Mouse (Mus musculus): ENCODE data around the gene Tgfb3. TPM values are rescaled to one million over a fixed set of nuclear protein-coding genes. Genes with fewer than 3 reads are reported as not detected.

Gene Tgfb3
- 12.4 and 14.7 TPM in 2 replicates for polyA plus RNA-seq (2014; fragmentation: Nextera tagmentation; extraction: Ambion mirVana)

DNA sequence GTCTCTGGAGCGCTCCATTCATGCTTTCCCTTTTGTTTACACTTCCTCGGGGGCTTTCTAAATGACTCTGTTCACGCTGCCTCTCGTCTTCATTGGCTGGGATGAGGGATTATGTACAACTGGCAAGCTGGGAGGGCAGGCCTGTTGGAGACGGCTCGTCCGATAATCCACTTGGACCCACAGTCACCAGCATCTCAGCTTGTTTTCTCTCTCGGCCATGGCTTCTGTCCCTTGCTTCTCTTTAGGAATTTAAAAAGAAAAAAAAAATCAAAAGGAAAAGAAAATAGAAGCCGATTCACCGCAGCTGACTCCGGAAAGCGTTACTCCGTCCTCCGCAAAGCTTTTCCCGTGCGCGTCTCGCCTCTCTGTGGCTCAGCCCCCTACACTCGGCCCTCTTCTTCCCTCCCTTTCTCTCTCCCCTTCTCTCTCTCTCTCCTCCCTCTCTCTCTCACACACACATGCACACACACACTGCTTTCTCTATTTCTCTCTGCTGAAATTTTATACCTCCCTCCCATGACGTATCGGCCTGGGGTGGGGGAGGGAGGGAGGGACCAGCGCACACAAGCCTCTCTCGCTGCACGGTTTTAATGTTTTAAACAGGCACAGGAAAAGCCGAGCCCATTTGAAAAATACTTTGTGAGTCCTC is at the start of gene Tgfb3:
Gene Tgfb3 (minus strand): TSS at position 489 of the 649 bp plus-strand sequence.
- DNase-seq (ENCODE audit: low spot score) (peak; percentile 70), ATAC-seq (replicated peaks; ENCODE audit: low FRiP score) (peak; percentile 53)
- Histone ChIP-seq H3K27ac (ENCODE audit: low read depth, low read length) (peak within 1 kb of the TSS; percentile 48), H3K27me3 (replicated peaks; ENCODE audit: control insufficient read depth, insufficient read depth, low read length) (peaks cover 37% of the 10 kb centered on the region), H3K9me3 (ENCODE audit: control insufficient read depth, low read length) (no peaks in the 10 kb centered on the region), H3K36me3 (ENCODE audit: control insufficient read depth, insufficient read depth, low read length) (no peaks in the 10 kb centered on the region), H3K4me2 (peak within 1 kb of the TSS; percentile 82), H3K4me3 (ENCODE audit: low read depth, low read length) (peak within 1 kb of the TSS; percentile 59), H3K9ac (ENCODE audit: low read depth, low read length) (peak within 1 kb of the TSS; percentile 59), H3K4me1 (replicated peaks; ENCODE audit: control insufficient read depth, insufficient read depth, low read length) (peaks cover 6% of the 10 kb centered on the region; the same call in 1 of the 2 replicates)
- WGBS = 1% methylated on average over 25 of the region's 25 CpGs

DNA sequence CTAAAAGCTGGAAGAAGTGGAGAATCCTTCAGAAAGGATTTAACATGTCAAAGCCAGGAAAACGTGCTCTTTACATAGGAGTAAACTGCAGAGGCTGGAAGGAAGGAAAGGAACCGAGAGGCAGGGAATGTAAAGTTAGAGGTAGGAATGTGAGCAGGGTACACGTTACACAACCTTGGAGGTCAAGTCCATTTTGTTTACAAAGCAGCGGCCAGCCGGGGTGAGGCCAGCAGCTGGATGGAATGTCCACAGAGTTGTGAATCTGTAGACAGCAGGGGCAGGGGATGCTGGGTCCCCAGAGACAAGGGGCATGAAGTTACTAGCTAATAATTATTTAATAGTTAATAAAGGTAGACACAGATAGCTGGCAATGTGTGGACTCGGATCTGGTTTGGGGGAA is 49.3 kb upstream of the Tgfb3 start:
- Histone ChIP-seq H3K27me3 (replicated peaks; ENCODE audit: control insufficient read depth, insufficient read depth, low read length) (no peaks in the 10 kb centered on the region), H3K36me3 (ENCODE audit: control insufficient read depth, insufficient read depth, low read length) (no peaks in the 10 kb centered on the region), H3K4me3 (ENCODE audit: low read depth, low read length) (no peak overlapping the region), H3K9me3 (ENCODE audit: control insufficient read depth, low read length) (no peaks in the 10 kb centered on the region), H3K9ac (ENCODE audit: low read depth, low read length) (no peak overlapping the region), H3K4me2 (no peak overlapping the region), H3K4me1 (replicated peaks; ENCODE audit: control insufficient read depth, insufficient read depth, low read length) (no peaks in the 10 kb centered on the region), H3K27ac (ENCODE audit: low read depth, low read length) (no peak overlapping the region)
- DNase-seq (ENCODE audit: low spot score) (no peak), ATAC-seq (replicated peaks; ENCODE audit: low FRiP score) (no peak)
- 52% methylated on average over 6 of the region's 6 CpGs for WGBS

DNA sequence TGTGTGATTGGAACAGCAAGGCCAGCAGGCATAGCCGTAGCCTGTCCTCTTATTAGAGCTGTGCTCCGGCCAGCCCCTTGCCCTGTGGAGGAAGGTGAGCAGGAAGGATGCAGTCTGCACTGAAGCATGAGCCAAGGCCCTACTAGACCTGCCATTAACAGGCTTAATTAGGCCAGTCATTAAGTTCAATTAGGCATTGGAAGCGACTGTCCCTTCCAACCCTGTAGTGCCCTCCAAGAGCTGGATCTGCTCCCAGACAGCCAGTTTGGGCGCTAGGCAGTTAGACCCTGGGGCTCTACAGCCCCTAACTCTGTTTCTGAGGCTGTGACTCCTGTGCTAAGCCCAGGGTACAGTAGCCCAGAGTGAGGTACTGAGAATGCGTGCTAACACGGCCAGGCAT is 45.2 kb upstream of the Tgfb3 start:
- Histone ChIP-seq H3K27me3 (replicated peaks; ENCODE audit: control insufficient read depth, insufficient read depth, low read length) (no peaks in the 10 kb centered on the region), H3K9me3 (ENCODE audit: control insufficient read depth, low read length) (no peaks in the 10 kb centered on the region), H3K4me2 (no peak overlapping the region), H3K9ac (ENCODE audit: low read depth, low read length) (no peak overlapping the region), H3K27ac (ENCODE audit: low read depth, low read length) (no peak overlapping the region), H3K4me3 (ENCODE audit: low read depth, low read length) (no peak overlapping the region), H3K36me3 (ENCODE audit: control insufficient read depth, insufficient read depth, low read length) (no peaks in the 10 kb centered on the region), H3K4me1 (replicated peaks; ENCODE audit: control insufficient read depth, insufficient read depth, low read length) (no peaks in the 10 kb centered on the region)
- DNase-seq (ENCODE audit: low spot score) (no peak), ATAC-seq (replicated peaks; ENCODE audit: low FRiP score) (no peak)
- 74% methylated on average over 6 of the region's 6 CpGs for WGBS

DNA sequence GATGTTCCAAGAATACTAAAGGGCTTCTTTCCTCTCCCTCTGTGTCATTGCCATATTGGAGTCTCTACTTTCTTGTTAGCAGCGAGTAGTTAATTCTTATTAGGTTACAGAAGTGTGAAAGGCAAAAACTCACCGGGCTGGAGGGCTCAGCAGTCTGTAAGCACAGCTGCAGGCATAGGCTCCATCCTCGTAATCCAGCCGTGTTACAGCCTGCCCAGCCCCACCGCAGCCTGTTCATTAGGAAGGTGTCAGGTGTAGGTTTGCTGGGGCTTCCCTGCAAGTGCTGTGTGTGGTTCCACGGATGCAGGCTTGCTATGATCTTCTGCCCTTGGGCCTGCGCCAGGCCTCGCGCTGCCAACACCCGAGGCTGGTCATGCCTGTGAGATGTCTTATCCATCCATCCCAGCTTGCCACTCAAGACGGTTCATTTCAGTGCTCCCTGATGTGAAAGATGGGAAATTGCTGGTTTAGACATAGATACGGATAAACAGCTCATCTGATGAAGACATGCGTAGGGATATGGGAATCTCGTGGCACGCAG is 37.5 kb upstream of the Tgfb3 start:
- no peaks in the 10 kb centered on the region for H3K27me3 ChIP-seq (replicated peaks; ENCODE audit: control insufficient read depth, insufficient read depth, low read length)
- ATAC-seq (replicated peaks; ENCODE audit: low FRiP score) (no peak), DNase-seq (ENCODE audit: low spot score) (no peak)
- H3K4me1 ChIP-seq (replicated peaks; ENCODE audit: control insufficient read depth, insufficient read depth, low read length) = no peaks in the 10 kb centered on the region
- no peak overlapping the region for H3K27ac ChIP-seq (ENCODE audit: low read depth, low read length)
- WGBS = 82% methylated on average over 15 of the region's 15 CpGs
- H3K36me3 ChIP-seq (ENCODE audit: control insufficient read depth, insufficient read depth, low read length) = no peaks in the 10 kb centered on the region
- no peak overlapping the region for H3K4me2 ChIP-seq
- H3K9me3 ChIP-seq (ENCODE audit: control insufficient read depth, low read length) = no peaks in the 10 kb centered on the region
- H3K9ac ChIP-seq (ENCODE audit: low read depth, low read length) = no peak overlapping the region
- H3K4me3 ChIP-seq (ENCODE audit: low read depth, low read length) = no peak overlapping the region

DNA sequence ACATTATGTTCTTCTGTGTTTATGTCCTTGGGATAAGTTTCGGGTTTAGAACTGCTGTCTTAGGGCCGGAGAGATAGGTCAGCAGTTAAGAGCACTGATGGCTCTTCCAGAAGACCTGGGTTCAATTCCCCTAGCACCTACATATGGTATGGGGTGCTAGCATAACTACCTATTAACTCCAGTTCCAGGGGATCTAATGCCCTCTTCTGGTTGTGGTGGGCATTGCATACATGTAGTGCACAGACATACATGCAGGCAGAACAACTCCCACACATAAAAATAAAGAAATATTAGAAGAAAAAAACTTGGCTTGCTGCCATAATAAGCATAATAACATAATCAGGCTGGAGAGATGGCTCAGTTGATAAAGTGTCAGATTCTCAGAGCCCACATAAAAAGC is 31.8 kb upstream of the Tgfb3 start:
- Histone ChIP-seq H3K36me3 (ENCODE audit: control insufficient read depth, insufficient read depth, low read length) (no peaks in the 10 kb centered on the region), H3K9me3 (ENCODE audit: control insufficient read depth, low read length) (no peaks in the 10 kb centered on the region), H3K4me3 (ENCODE audit: low read depth, low read length) (no peak overlapping the region), H3K4me1 (replicated peaks; ENCODE audit: control insufficient read depth, insufficient read depth, low read length) (no peaks in the 10 kb centered on the region), H3K4me2 (no peak overlapping the region), H3K27me3 (replicated peaks; ENCODE audit: control insufficient read depth, insufficient read depth, low read length) (no peaks in the 10 kb centered on the region), H3K27ac (ENCODE audit: low read depth, low read length) (no peak overlapping the region), H3K9ac (ENCODE audit: low read depth, low read length) (no peak overlapping the region)
- 81% methylated on average over 2 of the region's 2 CpGs for WGBS
- DNase-seq (ENCODE audit: low spot score) (no peak), ATAC-seq (replicated peaks; ENCODE audit: low FRiP score) (no peak)

DNA sequence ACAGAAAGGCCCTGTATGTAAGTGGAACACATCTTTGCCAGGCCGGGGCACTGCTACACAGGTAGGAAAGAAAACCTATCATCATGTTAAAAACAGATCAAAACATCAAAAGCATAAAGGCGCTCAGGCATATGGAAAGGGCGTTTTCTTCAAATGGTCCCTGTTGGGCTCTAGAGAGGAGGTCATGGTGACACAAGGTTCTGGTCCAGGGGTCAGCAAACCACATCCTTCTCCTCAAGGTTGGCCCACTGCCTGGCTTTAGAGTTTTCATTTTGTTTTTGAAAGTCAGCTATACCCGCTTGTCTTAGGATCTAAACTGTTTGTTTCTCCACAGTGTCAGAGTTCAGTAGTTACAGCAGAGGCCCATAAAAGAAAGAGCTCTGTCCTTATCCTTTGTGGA is 30.7 kb upstream of the Tgfb3 start:
- no peaks in the 10 kb centered on the region for H3K4me1 ChIP-seq (replicated peaks; ENCODE audit: control insufficient read depth, insufficient read depth, low read length)
- H3K27ac ChIP-seq (ENCODE audit: low read depth, low read length) = no peak overlapping the region
- DNase-seq (ENCODE audit: low spot score) (no peak), ATAC-seq (replicated peaks; ENCODE audit: low FRiP score) (no peak)
- no peaks in the 10 kb centered on the region for H3K36me3 ChIP-seq (ENCODE audit: control insufficient read depth, insufficient read depth, low read length)
- no peak overlapping the region for H3K4me3 ChIP-seq (ENCODE audit: low read depth, low read length)
- H3K9me3 ChIP-seq (ENCODE audit: control insufficient read depth, low read length) = no peaks in the 10 kb centered on the region
- H3K4me2 ChIP-seq = no peak overlapping the region
- no peaks in the 10 kb centered on the region for H3K27me3 ChIP-seq (replicated peaks; ENCODE audit: control insufficient read depth, insufficient read depth, low read length)
- H3K9ac ChIP-seq (ENCODE audit: low read depth, low read length) = no peak overlapping the region
- WGBS = 78% methylated on average over 4 of the region's 4 CpGs

DNA sequence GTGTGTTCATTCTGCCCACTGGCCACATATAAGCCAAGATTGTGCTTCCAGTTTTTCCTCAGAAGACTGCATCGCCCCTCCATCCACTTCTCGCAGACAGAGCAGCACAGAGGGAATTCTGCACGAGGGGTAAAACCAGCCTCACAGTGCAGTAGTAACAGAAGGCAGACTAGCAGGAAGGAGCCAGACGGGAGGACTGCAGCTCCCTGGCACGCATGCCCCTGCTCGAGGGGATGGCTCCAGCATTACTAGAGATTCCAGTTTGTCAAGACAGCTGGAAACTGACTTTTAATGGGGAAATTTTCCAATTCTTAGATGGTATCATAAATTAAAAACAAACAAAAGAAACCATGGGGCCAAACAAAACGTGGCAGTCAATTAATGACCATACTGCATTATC is 28.8 kb upstream of the Tgfb3 start:
- no peak overlapping the region for H3K9ac ChIP-seq (ENCODE audit: low read depth, low read length)
- WGBS = 75% methylated on average over 7 of the region's 7 CpGs
- no peaks in the 10 kb centered on the region for H3K9me3 ChIP-seq (ENCODE audit: control insufficient read depth, low read length)
- no peak overlapping the region for H3K4me3 ChIP-seq (ENCODE audit: low read depth, low read length)
- no peak overlapping the region for H3K27ac ChIP-seq (ENCODE audit: low read depth, low read length)
- H3K36me3 ChIP-seq (ENCODE audit: control insufficient read depth, insufficient read depth, low read length) = no peaks in the 10 kb centered on the region
- 0 out of 2 replicates have a peak, but pooled peaks cover 2% of the 10 kb centered on the region for H3K4me1 ChIP-seq (replicated peaks; ENCODE audit: control insufficient read depth, insufficient read depth, low read length)
- H3K4me2 ChIP-seq = no peak overlapping the region
- ATAC-seq (replicated peaks; ENCODE audit: low FRiP score) (no peak), DNase-seq (ENCODE audit: low spot score) (no peak)
- no peaks in the 10 kb centered on the region for H3K27me3 ChIP-seq (replicated peaks; ENCODE audit: control insufficient read depth, insufficient read depth, low read length)

DNA sequence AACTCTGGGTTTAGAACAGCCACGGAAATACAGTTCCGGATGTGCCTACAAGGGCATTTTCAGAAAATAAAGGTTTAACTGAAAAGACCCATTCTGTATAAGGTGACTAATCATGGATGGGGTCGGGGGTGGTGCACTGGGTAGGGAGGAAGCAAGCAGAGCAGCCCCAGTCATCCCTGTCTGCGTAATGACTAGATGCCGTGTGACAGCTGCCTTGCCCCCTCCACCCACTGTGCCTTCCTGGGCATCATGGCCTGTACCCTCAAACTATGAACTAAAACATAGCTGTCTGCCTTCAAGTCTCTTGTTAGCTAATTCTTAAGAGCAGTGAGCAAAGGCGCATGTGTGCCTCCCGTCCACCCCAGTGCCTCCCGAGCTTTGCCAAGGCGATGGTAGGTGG is 27.2 kb upstream of the Tgfb3 start:
- H3K4me3 ChIP-seq (ENCODE audit: low read depth, low read length) = no peak overlapping the region

DNA sequence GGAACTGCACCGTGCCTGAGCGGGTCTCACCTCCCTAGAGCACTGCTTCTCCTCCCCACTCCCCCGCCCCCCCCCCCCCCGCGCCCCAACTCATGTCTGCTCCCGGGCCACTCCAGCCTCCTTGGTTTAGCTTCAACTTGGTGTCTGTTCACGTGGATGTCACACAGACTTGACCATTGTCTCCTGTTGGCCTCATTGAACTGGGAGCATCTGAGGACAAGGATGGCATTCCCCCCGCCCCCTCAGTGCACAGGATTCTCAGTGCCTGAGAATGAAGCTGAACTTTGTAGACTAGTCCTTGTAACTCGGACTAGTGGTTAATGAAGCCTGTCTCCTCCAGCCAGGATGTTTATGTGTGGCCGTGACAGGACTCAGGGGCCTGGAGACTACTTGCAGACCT is 26.7 kb upstream of the Tgfb3 start:
- Histone ChIP-seq H3K4me2 (no peak overlapping the region), H3K9ac (ENCODE audit: low read depth, low read length) (no peak overlapping the region), H3K9me3 (ENCODE audit: control insufficient read depth, low read length) (no peaks in the 10 kb centered on the region), H3K4me1 (replicated peaks; ENCODE audit: control insufficient read depth, insufficient read depth, low read length) (0 out of 2 replicates have a peak, but pooled peaks cover 2% of the 10 kb centered on the region), H3K4me3 (ENCODE audit: low read depth, low read length) (no peak overlapping the region), H3K36me3 (ENCODE audit: control insufficient read depth, insufficient read depth, low read length) (no peaks in the 10 kb centered on the region), H3K27me3 (replicated peaks; ENCODE audit: control insufficient read depth, insufficient read depth, low read length) (no peaks in the 10 kb centered on the region), H3K27ac (ENCODE audit: low read depth, low read length) (no peak overlapping the region)
- DNase-seq (ENCODE audit: low spot score) (no peak), ATAC-seq (replicated peaks; ENCODE audit: low FRiP score) (no peak)
- WGBS = 73% methylated on average over 7 of the region's 10 CpGs

More for the DNA sequence above, 27.2 kb upstream of the Tgfb3 start:
- WGBS = 85% methylated on average over 9 of the region's 9 CpGs
- H3K27ac ChIP-seq (ENCODE audit: low read depth, low read length) = no peak overlapping the region
- DNase-seq (ENCODE audit: low spot score) (no peak), ATAC-seq (replicated peaks; ENCODE audit: low FRiP score) (no peak)
- no peak overlapping the region for H3K9ac ChIP-seq (ENCODE audit: low read depth, low read length)
- no peaks in the 10 kb centered on the region for H3K9me3 ChIP-seq (ENCODE audit: control insufficient read depth, low read length)
- H3K27me3 ChIP-seq (replicated peaks; ENCODE audit: control insufficient read depth, insufficient read depth, low read length) = no peaks in the 10 kb centered on the region
- H3K4me1 ChIP-seq (replicated peaks; ENCODE audit: control insufficient read depth, insufficient read depth, low read length) = 0 out of 2 replicates have a peak, but pooled peaks cover 2% of the 10 kb centered on the region
- no peak overlapping the region for H3K4me2 ChIP-seq
- H3K36me3 ChIP-seq (ENCODE audit: control insufficient read depth, insufficient read depth, low read length) = no peaks in the 10 kb centered on the region

Data from liver, embryonic 11.5 days (tissue).